Mouse (Mus musculus) lung, embryonic 16.5 days (tissue): ENCODE results near the gene Rrp8. TPM values are rescaled to one million over a fixed set of nuclear protein-coding genes. Genes with fewer than 3 reads are reported as not detected.

Source experiments
- ATAC-seq: fragments of 200-750 bp; cut with Nextera tagmentation; 2 replicates; pipeline ENCODE4 v1.8.0; 2017; ENCODE audit warnings: low read depth, mild to moderate bottlenecking, moderate library complexity
- H3K27ac ChIP-seq: fragments of 300-500 bp; sonication (generic); 2 replicates; pipeline ENCODE4 v1.5.1; 2014; ENCODE audit warnings: mild to moderate bottlenecking, control low read depth, low read length
- H3K27me3 ChIP-seq: fragments of 300-500 bp; sonication (generic); 2 replicates; pipeline ENCODE4 v1.6.1; 2014; ENCODE audit warnings: low read depth, low read length, mixed read lengths; ENCODE audit not compliant: control insufficient read depth, insufficient read depth
- H3K36me3 ChIP-seq: fragments of 300-500 bp; sonication (generic); 2 replicates; pipeline ENCODE4 v1.6.1; 2014; ENCODE audit warnings: low read length; ENCODE audit not compliant: control insufficient read depth, insufficient read depth
- H3K4me1 ChIP-seq: fragments of 300-500 bp; sonication (generic); replicated peaks from 2 replicates; pipeline ENCODE4 v1.6.1; 2014; ENCODE audit warnings: low read length, mixed read lengths; ENCODE audit not compliant: control insufficient read depth, insufficient read depth
- H3K4me2 ChIP-seq: fragments of 300-500 bp; sonication (generic); 2 replicates; pipeline ENCODE4 v1.6.1; 2014; ENCODE audit warnings: low read depth, low read length, control low read depth
- H3K4me3 ChIP-seq: fragments of 300-500 bp; sonication (generic); 2 replicates; pipeline ENCODE4 v1.5.1; 2014; ENCODE audit warnings: mild to moderate bottlenecking, low read length, control low read depth
- H3K9ac ChIP-seq: fragments of 300-500 bp; sonication (generic); 2 replicates; pipeline ENCODE4 v1.6.1; 2014; ENCODE audit warnings: low read length, control low read depth
- H3K9me3 ChIP-seq: fragments of 300-500 bp; sonication (generic); 2 replicates; pipeline ENCODE4 v1.6.1; 2016; ENCODE audit warnings: low read length; ENCODE audit not compliant: control insufficient read depth
- WGBS: fragments of 180-500 bp; shearing (Covaris S2); extraction: QIAGEN DNeasy Blood & Tissue Kit; methylation state at CpG from one replicate; pipeline ENCODE4 v1.1.7; 2014; 5-methylcytosine and 5-hydroxymethylcytosine counted together
- polyA plus RNA-seq: library from polyadenylated mRNA; unstranded; fragments of >200 nt; fragmentation: Nextera tagmentation; extraction: Ambion mirVana; gene quantifications from 2 replicates; pipeline ENCODE4 v1.2.1, GENCODE M21; 2015

Rrp8 gene
- 31.1 and 41.7 TPM in 2 replicates for polyA plus RNA-seq

GRCm38 (mm10) chr7:105736911-105737521, at the start of gene Rrp8:
Rrp8 (minus strand) TSS chr7:105737385.
- Histone ChIP-seq H3K9me3 (no peaks in the 10 kb centered on the region), H3K27me3 (no peaks in the 10 kb centered on the region), H3K27ac (peak within 1 kb of the TSS; percentile 98), H3K36me3 (peaks cover 33% of the 10 kb centered on the region), H3K4me2 (peak within 1 kb of the TSS; percentile 78), H3K9ac (peak within 1 kb of the TSS; percentile 94), H3K4me1 (peaks cover 30% of the 10 kb centered on the region), H3K4me3 (peak within 1 kb of the TSS; percentile 91)
- under 1% methylated on average over 30 of the region's 30 CpGs for WGBS
- peak; percentile 6; the same call in 1 of the 2 replicates for ATAC-seq

- peak; percentile 65 for ATAC-seq
- Histone ChIP-seq H3K9me3 (no peaks in the 10 kb centered on the region), H3K27me3 (no peaks in the 10 kb centered on the region; the same call in 1 of the 2 replicates), H3K4me3 (peak overlapping the region; percentile 77), H3K9ac (peak overlapping the region; percentile 88), H3K27ac (peak overlapping the region; percentile 82), H3K4me1 (peaks cover 24% of the 10 kb centered on the region), H3K4me2 (peak overlapping the region; percentile 72), H3K36me3 (peaks cover 1% of the 10 kb centered on the region; the same call in 1 of the 2 replicates)
- 3% methylated on average over 20 of the region's 20 CpGs for WGBS
Measured at GRCm38 (mm10) chr7:105786506-105787284, 49.5 kb upstream of the Rrp8 start.

GRCm38 (mm10) chr7:105784556-105784955, 47.4 kb upstream of the Rrp8 start:
- H3K27me3 ChIP-seq: no peaks in the 10 kb centered on the region; the same call in 1 of the 2 replicates
- H3K9me3 ChIP-seq: no peaks in the 10 kb centered on the region
- peaks cover 24% of the 10 kb centered on the region for H3K4me1 ChIP-seq
- 32% methylated on average over 4 of the region's 4 CpGs for whole genome bisulfite sequencing
- H3K9ac ChIP-seq: no peak overlapping the region
- H3K4me2 ChIP-seq: no peak overlapping the region
- H3K36me3 ChIP-seq: peaks cover 8% of the 10 kb centered on the region; the same call in 1 of the 2 replicates
- no peak overlapping the region for H3K27ac ChIP-seq
- ATAC-seq: no peak
- H3K4me3 ChIP-seq: no peak overlapping the region

- no peaks in the 10 kb centered on the region for H3K9me3 ChIP-seq
- no peak overlapping the region for H3K4me2 ChIP-seq
- no peak overlapping the region for H3K27ac ChIP-seq
- H3K36me3 ChIP-seq: peaks cover 8% of the 10 kb centered on the region; the same call in 1 of the 2 replicates
- peaks cover 30% of the 10 kb centered on the region for H3K4me1 ChIP-seq
- no peak overlapping the region for H3K4me3 ChIP-seq
- no peak for ATAC-seq
- H3K27me3 ChIP-seq: no peaks in the 10 kb centered on the region; the same call in 1 of the 2 replicates
- H3K9ac ChIP-seq: no peak overlapping the region
- 57% methylated on average over 4 of the region's 4 CpGs for WGBS
Measured at GRCm38 (mm10) chr7:105783861-105784260, 46.7 kb upstream of the Rrp8 start.

GRCm38 (mm10) chr7:105778553-105779265, 41.5 kb upstream of the Rrp8 start:
- no peaks in the 10 kb centered on the region for H3K9me3 ChIP-seq
- peak overlapping the region; percentile 12; the same call in 1 of the 2 replicates for H3K4me3 ChIP-seq
- no peaks in the 10 kb centered on the region for H3K27me3 ChIP-seq
- 24% methylated on average over 4 of the region's 4 CpGs for WGBS
- peak overlapping the region; percentile 57 for H3K9ac ChIP-seq
- H3K4me1 ChIP-seq: peaks cover 33% of the 10 kb centered on the region
- ATAC-seq: peak; percentile 90
- H3K36me3 ChIP-seq: peaks cover 8% of the 10 kb centered on the region; the same call in 1 of the 2 replicates
- peak overlapping the region; percentile 94 for H3K27ac ChIP-seq
- H3K4me2 ChIP-seq: peak overlapping the region; percentile 45

- Histone ChIP-seq H3K27ac (peak overlapping the region; percentile 94), H3K4me1 (peaks cover 38% of the 10 kb centered on the region)
Measured at GRCm38 (mm10) chr7:105777797-105778552, 40.8 kb upstream of the Rrp8 start.

DNA sequence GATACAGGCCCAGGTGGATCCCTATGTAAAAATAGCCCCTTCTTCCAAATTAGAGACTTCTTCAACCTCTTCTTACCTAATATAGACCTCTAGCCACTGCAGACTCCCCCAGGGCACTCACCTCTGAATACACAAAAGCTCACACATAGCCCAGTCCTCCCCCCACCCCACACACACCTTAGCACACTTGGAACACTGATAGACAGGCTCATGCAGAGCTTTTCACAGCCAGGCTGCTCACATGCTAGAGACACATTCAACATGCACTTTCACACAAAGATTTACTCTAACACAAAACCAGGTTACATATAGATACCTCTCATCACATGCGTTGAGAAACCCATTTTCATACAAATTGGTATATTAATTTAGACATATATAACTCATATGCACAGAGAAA, 40.1 kb upstream of the Rrp8 start:
- H3K27me3 ChIP-seq: no peaks in the 10 kb centered on the region
- no peak overlapping the region; the same call in 1 of the 2 replicates for H3K9ac ChIP-seq
- peak overlapping the region; percentile 45 for H3K4me2 ChIP-seq
- H3K4me1 ChIP-seq: peaks cover 40% of the 10 kb centered on the region
- WGBS: 86% methylated on average over 1 of the region's 1 CpGs
- no peaks in the 10 kb centered on the region for H3K9me3 ChIP-seq
- ATAC-seq: no peak
- peaks cover 14% of the 10 kb centered on the region; the same call in 1 of the 2 replicates for H3K36me3 ChIP-seq
- no peak overlapping the region for H3K4me3 ChIP-seq
- H3K27ac ChIP-seq: peak overlapping the region; percentile 94

More at GRCm38 (mm10) chr7:105777797-105778552, 40.8 kb upstream of the Rrp8 start:
- Histone ChIP-seq H3K4me2 (peak overlapping the region; percentile 45), H3K9me3 (no peaks in the 10 kb centered on the region), H3K4me3 (peak overlapping the region; percentile 7), H3K27me3 (no peaks in the 10 kb centered on the region), H3K9ac (peak overlapping the region; percentile 57), H3K36me3 (peaks cover 8% of the 10 kb centered on the region; the same call in 1 of the 2 replicates)
- WGBS: 20% methylated on average over 13 of the region's 13 CpGs
- ATAC-seq: peak; percentile 82

GRCm38 (mm10) chr7:105776026-105776425, 38.8 kb upstream of the Rrp8 start:
- peaks cover 40% of the 10 kb centered on the region for H3K4me1 ChIP-seq
- 92% methylated on average over 2 of the region's 2 CpGs for WGBS

More at GRCm38 (mm10) chr7:105776026-105776425, 38.8 kb upstream of the Rrp8 start:
- Histone ChIP-seq H3K9ac (no peak overlapping the region), H3K27ac (no peak overlapping the region), H3K4me2 (no peak overlapping the region), H3K9me3 (no peaks in the 10 kb centered on the region), H3K27me3 (no peaks in the 10 kb centered on the region), H3K4me3 (no peak overlapping the region), H3K36me3 (peaks cover 22% of the 10 kb centered on the region)
- no peak for ATAC-seq
